Mouse (Mus musculus) hindbrain, embryonic 16.5 days (tissue): ENCODE results near the gene Polr3gl. TPM values are rescaled to one million over a fixed set of nuclear protein-coding genes. Genes with fewer than 3 reads are reported as not detected.

ENCODE experiments used
- ATAC-seq: fragments of 200-750 bp; cut with Nextera tagmentation; 2 replicates; pipeline ENCODE4 v1.8.0; 2017; ENCODE audit warnings: moderate TSS enrichment, moderate library complexity
- H3K27ac ChIP-seq: fragments of 300-500 bp; sonication (generic); 2 replicates; pipeline ENCODE4 v1.5.1; 2014; ENCODE audit warnings: low read depth, mild to moderate bottlenecking, control low read depth, low read length, moderate library complexity
- H3K27me3 ChIP-seq: fragments of 300-500 bp; sonication (generic); replicated peaks from 2 replicates; pipeline ENCODE4 v1.6.1; 2014; ENCODE audit warnings: low read length; ENCODE audit not compliant: control insufficient read depth, insufficient read depth
- H3K36me3 ChIP-seq: fragments of 300-500 bp; sonication (generic); 2 replicates; pipeline ENCODE4 v1.6.1; 2014; ENCODE audit warnings: mild to moderate bottlenecking, low read length, moderate library complexity, mixed read lengths; ENCODE audit not compliant: control insufficient read depth, insufficient read depth
- H3K4me1 ChIP-seq: fragments of 300-500 bp; sonication (generic); 2 replicates; pipeline ENCODE4 v1.6.1; 2014; ENCODE audit warnings: low read depth, low read length; ENCODE audit not compliant: control insufficient read depth, insufficient read depth
- H3K4me2 ChIP-seq: fragments of 300-500 bp; sonication (generic); 2 replicates; pipeline ENCODE4 v1.6.1; 2014; ENCODE audit warnings: mild to moderate bottlenecking, low read length, control low read depth, moderate library complexity
- H3K4me3 ChIP-seq: fragments of 300-500 bp; sonication (generic); 2 replicates; pipeline ENCODE4 v1.5.1; 2014; ENCODE audit warnings: mild to moderate bottlenecking, low read length, control low read depth, moderate library complexity
- H3K9ac ChIP-seq: fragments of 300-500 bp; sonication (generic); 2 replicates; pipeline ENCODE4 v1.6.1; 2014; ENCODE audit warnings: low read depth, mild to moderate bottlenecking, control low read depth, low read length, moderate library complexity
- H3K9me3 ChIP-seq: fragments of 300-500 bp; sonication (generic); 2 replicates; pipeline ENCODE4 v1.6.1; 2014; ENCODE audit warnings: mild to moderate bottlenecking, low read length, moderate library complexity; ENCODE audit not compliant: control insufficient read depth
- WGBS: fragments of 180-500 bp; shearing (Covaris S2); extraction: QIAGEN DNeasy Blood & Tissue Kit; methylation state at CpG from one replicate; pipeline ENCODE4 v1.1.7; 2014; 5-methylcytosine and 5-hydroxymethylcytosine counted together
- polyA plus RNA-seq: library from polyadenylated mRNA; unstranded; fragments of >200 nt; fragmentation: Nextera tagmentation; extraction: Ambion mirVana; gene quantifications from 2 replicates; pipeline ENCODE4 v1.2.1, GENCODE M21; 2015

Gene Polr3gl
- polyA plus RNA-seq, 1 experiment from 2014 or later = 31.0 TPM

- Histone ChIP-seq H3K4me3 (peak overlapping the region; percentile 68), H3K4me2 (peak overlapping the region; percentile 84), H3K27me3 (no peaks in the 10 kb centered on the region), H3K36me3 (peaks cover 8% of the 10 kb centered on the region), H3K9me3 (no peaks in the 10 kb centered on the region), H3K4me1 (peaks cover 38% of the 10 kb centered on the region), H3K9ac (peak overlapping the region; percentile 69), H3K27ac (peak overlapping the region; percentile 74)
- 10% methylated on average over 22 of the region's 22 CpGs for WGBS
- ATAC-seq = 0 out of 2 replicates have a peak, but pooled peaks have one; percentile 5
Observed at GRCm38 (mm10) chr3:96556651-96557635, 37.0 kb downstream of the Polr3gl start.

- H3K4me2 ChIP-seq = peak overlapping the region; percentile 84
- H3K4me1 ChIP-seq = peaks cover 34% of the 10 kb centered on the region
- ATAC-seq = no peak
Observed at GRCm38 (mm10) chr3:96555999-96556614, 37.9 kb downstream of the Polr3gl start.

GRCm38 (mm10) chr3:96555041-96555596 is 38.9 kb downstream of the Polr3gl start:
- H3K4me2 ChIP-seq = no peak overlapping the region; the same call in 1 of the 2 replicates
- peak; percentile 44 for ATAC-seq
- no peak overlapping the region for H3K4me3 ChIP-seq
- no peaks in the 10 kb centered on the region for H3K27me3 ChIP-seq
- no peaks in the 10 kb centered on the region for H3K36me3 ChIP-seq
- peaks cover 26% of the 10 kb centered on the region for H3K4me1 ChIP-seq
- no peak overlapping the region for H3K9ac ChIP-seq
- H3K9me3 ChIP-seq = no peaks in the 10 kb centered on the region
- peak overlapping the region; percentile 60 for H3K27ac ChIP-seq
- WGBS = 32% methylated on average over 12 of the region's 12 CpGs

More at GRCm38 (mm10) chr3:96555999-96556614, 37.9 kb downstream of the Polr3gl start:
- Histone ChIP-seq H3K27me3 (no peaks in the 10 kb centered on the region), H3K9me3 (no peaks in the 10 kb centered on the region), H3K27ac (no peak overlapping the region), H3K36me3 (peaks cover 4% of the 10 kb centered on the region), H3K9ac (no peak overlapping the region), H3K4me3 (no peak overlapping the region)
- WGBS = 85% methylated on average over 15 of the region's 15 CpGs

GRCm38 (mm10) chr3:96554251-96554650 is 39.7 kb downstream of the Polr3gl start:
- no peak for ATAC-seq
- Histone ChIP-seq H3K4me3 (no peak overlapping the region), H3K9ac (no peak overlapping the region), H3K9me3 (no peaks in the 10 kb centered on the region), H3K36me3 (no peaks in the 10 kb centered on the region), H3K4me2 (no peak overlapping the region), H3K27ac (no peak overlapping the region), H3K4me1 (peaks cover 17% of the 10 kb centered on the region), H3K27me3 (no peaks in the 10 kb centered on the region)
- WGBS = 84% methylated on average over 6 of the region's 6 CpGs

GRCm38 (mm10) chr3:96553601-96554000 is 40.4 kb downstream of the Polr3gl start:
- Histone ChIP-seq H3K36me3 (no peaks in the 10 kb centered on the region), H3K27me3 (no peaks in the 10 kb centered on the region), H3K4me1 (peaks cover 11% of the 10 kb centered on the region), H3K9ac (no peak overlapping the region), H3K27ac (no peak overlapping the region), H3K4me3 (no peak overlapping the region), H3K9me3 (no peaks in the 10 kb centered on the region), H3K4me2 (no peak overlapping the region)
- ATAC-seq = no peak
- WGBS = 83% methylated on average over 6 of the region's 6 CpGs

- no peaks in the 10 kb centered on the region for H3K27me3 ChIP-seq
- peaks cover 11% of the 10 kb centered on the region for H3K4me1 ChIP-seq
- WGBS = 77% methylated on average over 7 of the region's 7 CpGs
- no peaks in the 10 kb centered on the region for H3K36me3 ChIP-seq
- no peak overlapping the region for H3K9ac ChIP-seq
- ATAC-seq = no peak
- H3K9me3 ChIP-seq = no peaks in the 10 kb centered on the region
- H3K4me3 ChIP-seq = no peak overlapping the region
- H3K4me2 ChIP-seq = no peak overlapping the region
- no peak overlapping the region for H3K27ac ChIP-seq
Observed at GRCm38 (mm10) chr3:96551890-96552289, 42.1 kb downstream of the Polr3gl start.

GRCm38 (mm10) chr3:96551203-96551602 is 42.8 kb downstream of the Polr3gl start:
- peaks cover 5% of the 10 kb centered on the region for H3K4me1 ChIP-seq
- ATAC-seq = no peak
- H3K27ac ChIP-seq = no peak overlapping the region
- whole genome bisulfite sequencing = 16% methylated on average over 8 of the region's 8 CpGs
- no peaks in the 10 kb centered on the region for H3K36me3 ChIP-seq
- H3K4me3 ChIP-seq = no peak overlapping the region
- H3K9me3 ChIP-seq = no peaks in the 10 kb centered on the region
- no peak overlapping the region for H3K4me2 ChIP-seq
- 0 out of 2 replicates have a peak, but pooled peaks cover 2% of the 10 kb centered on the region for H3K27me3 ChIP-seq
- no peak overlapping the region for H3K9ac ChIP-seq

GRCm38 (mm10) chr3:96549346-96549745 is 44.6 kb downstream of the Polr3gl start:
- H3K27ac ChIP-seq = no peak overlapping the region
- H3K9ac ChIP-seq = no peak overlapping the region
- H3K4me3 ChIP-seq = no peak overlapping the region
- WGBS = 83% methylated on average over 5 of the region's 5 CpGs
- H3K4me2 ChIP-seq = no peak overlapping the region
- no peaks in the 10 kb centered on the region for H3K4me1 ChIP-seq
- ATAC-seq = no peak
- H3K36me3 ChIP-seq = no peaks in the 10 kb centered on the region
- 0 out of 2 replicates have a peak, but pooled peaks cover 2% of the 10 kb centered on the region for H3K27me3 ChIP-seq
- H3K9me3 ChIP-seq = no peaks in the 10 kb centered on the region

GRCm38 (mm10) chr3:96548824-96549223 is 45.2 kb downstream of the Polr3gl start:
- Histone ChIP-seq H3K9me3 (no peaks in the 10 kb centered on the region), H3K36me3 (no peaks in the 10 kb centered on the region), H3K9ac (no peak overlapping the region), H3K27me3 (0 out of 2 replicates have a peak, but pooled peaks cover 2% of the 10 kb centered on the region), H3K4me2 (no peak overlapping the region), H3K4me3 (no peak overlapping the region), H3K27ac (no peak overlapping the region), H3K4me1 (no peaks in the 10 kb centered on the region)
- no peak for ATAC-seq
- 89% methylated on average over 7 of the region's 7 CpGs for WGBS
